Mouse (Mus musculus): ENCODE measurements around the gene M1ap. TPM values are rescaled to one million over a fixed set of nuclear protein-coding genes. Genes with fewer than 3 reads are reported as not detected.
A peak's percentile ranks its signal among the peaks of the same experiment; 100 is the strongest.

The M1ap gene
- total RNA-seq, 1 experiment from 2014 or later, result 7.7 TPM

DNA sequence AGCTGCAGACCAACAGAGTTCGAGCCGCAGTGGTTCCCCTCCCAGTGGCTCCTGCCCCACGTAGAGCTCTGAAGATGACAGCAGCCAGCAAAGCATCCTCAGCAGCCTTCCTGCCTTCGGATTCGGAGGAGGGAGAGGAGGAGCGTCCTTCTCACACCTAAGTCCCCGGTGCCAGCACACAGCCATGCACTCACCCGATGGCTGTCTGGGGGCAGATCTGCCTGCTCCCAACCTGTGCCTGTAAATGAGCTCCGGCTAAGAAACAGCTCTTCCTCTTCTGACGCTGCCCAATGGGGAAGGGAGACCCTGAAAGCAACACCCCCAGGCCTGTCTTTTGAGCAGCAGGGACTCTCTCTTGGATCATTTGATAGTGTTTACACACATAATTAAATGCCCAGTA lies 83.1 kb downstream of the M1ap start:
- no peak for ATAC-seq (replicated peaks; ENCODE audit: low read depth, poor library complexity, severe bottlenecking)

DNA sequence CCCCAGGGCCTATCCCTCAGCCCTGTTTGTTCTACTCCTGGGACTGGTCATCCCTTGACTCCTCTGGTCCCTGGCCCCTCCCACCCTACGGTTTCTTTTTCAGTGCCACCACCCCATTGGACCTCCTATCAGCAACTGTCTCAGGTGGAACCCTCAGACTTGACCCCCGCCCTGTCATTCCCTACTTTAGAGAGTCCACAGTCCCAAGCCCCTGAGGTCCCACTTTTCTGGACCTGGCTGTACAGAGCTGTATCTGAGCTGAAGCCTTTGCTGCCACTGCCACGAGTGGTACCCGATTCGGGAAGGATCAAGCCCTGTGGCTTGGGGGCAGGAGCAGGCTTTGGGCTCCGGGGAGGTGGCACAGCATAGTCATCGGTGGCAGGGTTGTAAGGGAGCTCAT lies 84.4 kb downstream of the M1ap start:
- no peak for ATAC-seq (replicated peaks; ENCODE audit: low read depth, poor library complexity, severe bottlenecking)

DNA sequence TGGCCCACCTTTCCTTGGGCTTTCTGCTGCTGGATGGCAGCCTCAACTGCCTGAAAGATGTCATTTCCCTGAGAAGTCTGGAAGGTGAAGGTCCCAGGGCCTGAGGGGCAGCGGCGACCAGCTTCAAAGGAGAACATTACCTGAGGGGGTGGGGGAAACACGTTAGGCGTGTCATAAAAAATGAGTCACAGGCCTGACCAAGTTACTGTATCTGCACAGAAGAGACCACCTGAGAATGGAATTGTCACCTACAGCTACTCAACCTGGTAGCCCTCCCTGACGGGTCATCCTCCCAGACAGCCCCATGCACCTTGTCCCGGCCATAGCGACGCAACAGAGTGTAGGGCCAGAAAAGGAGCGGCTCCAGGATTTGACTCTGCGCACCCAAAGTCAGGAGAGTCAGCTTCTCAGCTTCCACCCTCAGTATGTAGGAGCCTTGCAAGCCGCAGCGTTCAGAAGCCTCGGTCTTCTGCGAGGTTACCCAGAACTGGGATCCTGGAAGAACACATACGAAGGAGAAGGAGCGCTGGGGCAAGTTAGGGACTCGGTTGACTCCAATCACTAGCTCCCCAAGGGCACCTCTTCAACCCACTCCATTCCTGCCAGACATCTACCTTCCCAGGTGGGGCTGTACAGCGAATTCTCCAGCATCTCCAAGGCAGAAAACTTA lies 85.4 kb downstream of the M1ap start:
- no peak for ATAC-seq (replicated peaks; ENCODE audit: low read depth, poor library complexity, severe bottlenecking)

DNA sequence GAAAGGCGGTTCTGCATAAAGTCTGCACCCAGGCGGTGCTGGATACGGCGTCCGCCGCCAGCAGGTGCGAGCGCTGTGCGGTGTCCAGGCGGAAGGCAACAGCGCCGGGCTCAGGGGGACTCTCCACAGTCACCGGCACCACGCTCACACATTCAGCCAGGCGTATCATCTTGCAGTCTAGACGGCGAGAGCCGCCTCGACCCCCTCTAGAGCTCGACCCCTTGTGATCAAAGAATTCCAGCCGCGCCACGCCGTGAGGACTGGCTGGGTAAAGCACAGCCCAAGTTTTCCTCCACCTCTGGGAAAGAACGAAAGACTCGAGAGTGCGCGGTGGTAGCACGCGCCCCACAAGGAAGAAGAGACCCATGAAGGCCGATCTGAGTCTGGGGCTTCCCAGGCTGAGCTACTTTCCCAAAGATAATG lies 86.1 kb downstream of the M1ap start:
- peak; percentile 60 for ATAC-seq (replicated peaks; ENCODE audit: low read depth, poor library complexity, severe bottlenecking)

DNA sequence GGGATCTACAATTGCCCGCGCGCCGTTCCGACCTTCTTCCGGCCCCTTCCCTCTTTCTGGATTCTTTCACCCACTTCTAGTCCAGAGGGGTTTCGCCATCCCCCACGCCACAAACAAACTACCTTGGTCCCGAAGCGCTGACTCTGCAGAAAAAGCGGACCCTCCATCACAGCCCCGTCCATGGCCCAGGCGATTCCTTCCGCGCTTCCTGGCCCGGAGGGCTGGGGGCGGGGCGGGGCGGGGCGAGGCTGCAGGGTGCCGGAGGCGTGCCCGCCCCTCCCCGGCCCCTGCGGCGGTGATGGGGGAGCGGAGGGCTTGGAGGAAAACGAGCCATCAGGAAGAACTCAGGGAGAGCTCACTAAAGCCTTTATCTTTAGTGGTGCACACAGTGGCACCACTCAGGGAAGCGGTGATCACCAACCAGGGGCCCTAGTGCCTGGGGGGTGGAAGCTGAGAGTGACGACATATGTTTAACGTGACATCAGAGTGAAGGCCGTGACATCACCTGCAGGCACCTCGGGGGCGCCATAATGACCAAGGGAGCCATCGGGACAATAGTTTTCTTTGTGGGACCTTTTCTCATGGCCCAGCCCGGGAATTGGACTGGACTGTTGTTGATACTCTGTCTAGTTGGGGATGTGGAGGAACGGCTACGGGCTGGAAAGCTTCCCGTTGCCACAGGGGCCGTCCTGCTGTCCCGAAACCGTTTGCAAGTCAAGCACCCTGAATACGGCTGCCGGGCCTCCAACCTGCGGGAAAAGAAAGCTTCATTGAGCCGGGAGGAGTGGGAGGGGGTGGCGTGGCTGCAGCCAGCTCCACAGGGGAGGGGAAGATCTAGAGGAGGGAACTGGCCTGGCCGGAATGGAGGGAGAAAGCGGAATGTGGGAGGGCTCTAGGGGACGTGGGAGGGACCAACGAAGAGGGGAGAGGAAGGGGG lies 86.8 kb downstream of the M1ap start, which contains the start of the genes Dok1 and Loxl3:
Dok1 (minus strand) TSS at position 223 of the 937 bp plus-strand sequence.
Loxl3 (plus strand) TSS at position 925 of the 937 bp plus-strand sequence.
- ATAC-seq (replicated peaks; ENCODE audit: low read depth, poor library complexity, severe bottlenecking), result peak; percentile 65

DNA sequence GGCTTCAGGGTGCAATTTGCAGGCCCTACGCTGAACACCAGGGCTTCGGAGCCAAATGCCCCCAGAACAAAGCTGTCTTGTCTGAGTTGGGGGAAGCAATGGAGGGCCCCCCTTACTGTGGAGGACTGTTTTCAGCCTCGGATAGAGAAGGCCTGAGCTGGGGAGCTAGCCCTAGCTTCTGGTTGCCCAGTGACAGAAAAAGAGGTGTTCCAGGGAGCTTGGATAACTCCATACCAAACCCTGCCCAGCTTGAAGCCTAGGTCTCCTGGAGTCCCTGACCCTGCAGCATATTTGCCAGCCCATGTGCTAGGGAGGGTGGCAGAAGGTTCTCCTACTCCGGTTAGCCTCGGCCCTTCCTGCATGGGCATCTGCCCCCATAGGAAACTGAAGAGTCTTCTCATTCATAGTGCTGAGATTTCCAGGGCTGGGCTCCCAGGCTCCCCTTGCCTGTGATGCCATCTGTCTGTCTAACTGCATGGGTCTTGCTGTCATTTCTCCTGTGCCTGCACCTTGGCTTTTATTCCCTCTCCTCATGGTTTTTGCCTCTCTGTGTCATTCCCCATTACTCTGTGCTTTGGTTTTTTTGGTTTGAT lies 87.9 kb downstream of the M1ap start:
- ATAC-seq (replicated peaks; ENCODE audit: low read depth, poor library complexity, severe bottlenecking), result no peak

DNA sequence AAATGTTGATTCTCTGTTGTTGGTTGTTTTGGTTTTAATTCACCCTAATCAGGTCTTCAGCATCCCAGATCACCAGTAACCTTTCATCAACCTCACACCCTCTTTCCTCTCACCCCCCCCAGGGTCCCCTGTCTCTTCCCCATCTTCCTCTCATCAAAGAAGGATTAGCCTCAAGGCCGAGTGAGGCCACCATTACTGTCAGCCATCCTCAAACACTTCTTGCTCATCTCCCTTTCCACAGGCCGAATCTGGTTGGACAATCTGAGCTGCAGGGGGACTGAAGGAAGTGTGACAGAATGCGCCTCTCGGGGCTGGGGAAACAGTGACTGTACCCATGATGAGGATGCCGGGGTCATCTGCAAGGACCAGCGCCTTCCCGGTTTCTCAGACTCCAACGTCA lies 90.5 kb downstream of the M1ap start:
- ATAC-seq (replicated peaks; ENCODE audit: low read depth, poor library complexity, severe bottlenecking), result no peak

DNA sequence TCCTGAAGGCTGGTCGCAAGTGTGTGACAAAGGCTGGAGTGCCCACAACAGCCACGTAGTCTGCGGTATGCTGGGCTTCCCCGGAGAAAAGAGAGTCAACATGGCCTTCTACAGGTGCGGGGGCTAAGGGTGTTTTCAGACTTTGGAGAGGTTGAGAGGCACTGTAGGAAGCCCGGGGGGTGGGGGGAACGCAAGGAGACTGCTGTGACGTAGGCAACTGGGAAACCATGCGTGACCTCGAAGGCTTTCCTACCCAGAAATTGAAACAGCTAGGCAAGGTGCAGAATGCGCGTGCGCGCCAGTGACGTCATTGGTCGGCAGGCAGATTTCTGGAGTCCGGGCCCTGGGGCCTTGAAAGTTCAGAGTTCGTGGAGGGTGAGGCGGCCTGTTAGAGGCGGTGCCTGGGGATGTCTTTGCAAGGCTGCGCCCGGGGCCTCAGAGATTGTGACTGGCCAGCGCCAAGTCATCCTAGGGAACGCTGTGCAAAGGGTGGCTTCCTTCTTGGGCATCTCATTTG lies 91.9 kb downstream of the M1ap start:
- peak; percentile 84 for ATAC-seq (replicated peaks; ENCODE audit: low read depth, poor library complexity, severe bottlenecking)

DNA sequence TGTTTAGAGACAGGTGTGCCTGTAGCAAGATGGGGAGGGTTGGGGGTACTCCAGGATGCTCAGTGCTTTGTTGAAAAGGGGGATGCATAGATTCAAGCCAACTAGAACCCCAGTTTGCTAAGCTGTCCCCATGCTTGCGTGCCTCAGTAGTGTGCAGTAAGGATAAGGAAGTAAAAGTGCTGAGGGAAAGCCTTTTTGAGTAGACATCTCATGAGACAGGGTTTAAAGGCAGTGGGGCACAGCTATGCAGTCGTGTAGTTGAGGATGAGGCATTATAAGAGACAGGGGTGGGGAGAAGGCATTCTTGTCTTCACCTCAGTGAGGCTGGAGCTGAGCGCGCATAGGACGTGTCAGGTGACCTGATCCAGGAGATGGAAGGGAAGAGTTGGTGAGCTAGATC lies 93.9 kb downstream of the M1ap start:
- no peak for ATAC-seq (replicated peaks; ENCODE audit: low read depth, poor library complexity, severe bottlenecking)

DNA sequence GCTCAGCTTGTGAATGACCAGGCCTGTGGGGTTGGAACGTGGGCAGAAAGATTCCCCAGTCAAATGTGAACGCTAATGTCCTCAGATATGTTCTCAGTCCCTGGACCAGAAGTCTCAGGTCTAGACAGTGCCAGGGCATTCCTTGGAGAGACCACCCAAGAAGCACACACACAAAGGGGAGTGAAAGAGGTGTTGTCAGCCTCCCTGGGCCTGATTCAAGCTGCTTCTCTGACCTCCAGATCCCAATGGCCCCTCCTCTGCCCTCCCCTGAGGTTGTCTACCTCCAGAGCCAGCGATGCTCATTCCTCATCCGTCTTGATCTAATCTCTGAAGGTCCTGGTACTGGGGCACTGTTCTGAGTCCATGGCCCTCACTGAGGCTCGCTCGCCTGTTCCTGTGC lies 96.9 kb downstream of the M1ap start:
- no peak for ATAC-seq (replicated peaks; ENCODE audit: low read depth, poor library complexity, severe bottlenecking)

DNA sequence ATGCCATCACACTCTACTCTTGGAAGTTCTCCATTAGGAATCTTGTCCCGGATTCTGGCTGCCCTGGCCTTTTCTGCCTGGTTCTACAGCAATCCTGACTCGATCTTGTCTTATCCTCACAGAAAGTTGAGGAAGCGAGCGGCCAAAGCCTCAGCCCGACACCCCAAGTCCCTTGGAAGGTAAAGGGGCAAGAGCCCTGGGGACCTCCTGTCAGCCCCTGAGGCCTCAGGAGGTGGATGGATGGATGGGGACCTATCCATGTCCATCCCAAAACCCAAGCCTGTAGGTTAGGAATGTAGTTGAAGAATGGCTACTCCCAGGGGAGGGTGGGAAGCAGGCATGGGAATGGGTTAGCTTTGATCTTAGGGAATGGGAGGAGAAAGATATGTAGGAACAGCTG lies 97.3 kb downstream of the M1ap start:
- no peak for ATAC-seq (replicated peaks; ENCODE audit: low read depth, poor library complexity, severe bottlenecking)

DNA sequence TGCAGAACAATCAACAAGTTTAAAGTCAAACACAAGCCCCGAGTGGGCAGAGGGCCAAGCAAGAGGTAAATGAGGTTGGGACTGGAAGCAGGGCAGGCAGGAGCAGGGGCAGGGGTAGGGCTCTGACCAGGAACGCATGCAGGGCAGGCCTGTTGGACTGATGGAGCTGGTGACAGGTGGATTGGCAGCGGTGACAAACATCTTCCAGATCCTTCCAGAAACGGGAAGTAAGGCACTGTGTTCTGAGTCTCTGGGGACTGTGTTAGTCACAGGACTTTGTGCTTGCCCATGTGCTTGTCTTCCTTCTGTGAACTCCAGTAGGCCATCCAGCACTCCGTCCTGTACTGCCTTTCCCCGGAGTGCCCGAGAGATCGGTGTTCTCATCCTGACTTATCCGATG lies 98.0 kb downstream of the M1ap start:
- ATAC-seq (replicated peaks; ENCODE audit: low read depth, poor library complexity, severe bottlenecking), result peak; percentile 71

DNA sequence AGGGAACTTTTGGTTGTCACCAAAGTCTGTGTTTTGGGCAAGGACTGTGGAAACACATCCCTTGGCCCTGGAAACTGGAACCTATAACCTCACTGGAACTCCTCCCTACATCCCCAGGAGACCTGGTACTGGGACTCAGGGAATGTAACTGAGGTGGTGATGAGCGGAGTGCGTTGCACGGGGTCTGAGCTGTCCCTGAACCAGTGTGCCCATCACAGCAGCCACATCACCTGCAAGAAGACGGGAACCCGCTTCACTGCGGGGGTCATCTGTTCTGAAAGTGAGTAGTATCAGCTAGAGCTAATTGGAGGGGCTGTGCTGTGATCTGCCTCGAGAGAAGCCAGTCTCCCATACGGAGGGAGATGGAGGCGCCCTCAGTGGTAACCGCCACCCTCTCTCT lies 102.7 kb downstream of the M1ap start:
- no peak for ATAC-seq (replicated peaks; ENCODE audit: low read depth, poor library complexity, severe bottlenecking)

DNA sequence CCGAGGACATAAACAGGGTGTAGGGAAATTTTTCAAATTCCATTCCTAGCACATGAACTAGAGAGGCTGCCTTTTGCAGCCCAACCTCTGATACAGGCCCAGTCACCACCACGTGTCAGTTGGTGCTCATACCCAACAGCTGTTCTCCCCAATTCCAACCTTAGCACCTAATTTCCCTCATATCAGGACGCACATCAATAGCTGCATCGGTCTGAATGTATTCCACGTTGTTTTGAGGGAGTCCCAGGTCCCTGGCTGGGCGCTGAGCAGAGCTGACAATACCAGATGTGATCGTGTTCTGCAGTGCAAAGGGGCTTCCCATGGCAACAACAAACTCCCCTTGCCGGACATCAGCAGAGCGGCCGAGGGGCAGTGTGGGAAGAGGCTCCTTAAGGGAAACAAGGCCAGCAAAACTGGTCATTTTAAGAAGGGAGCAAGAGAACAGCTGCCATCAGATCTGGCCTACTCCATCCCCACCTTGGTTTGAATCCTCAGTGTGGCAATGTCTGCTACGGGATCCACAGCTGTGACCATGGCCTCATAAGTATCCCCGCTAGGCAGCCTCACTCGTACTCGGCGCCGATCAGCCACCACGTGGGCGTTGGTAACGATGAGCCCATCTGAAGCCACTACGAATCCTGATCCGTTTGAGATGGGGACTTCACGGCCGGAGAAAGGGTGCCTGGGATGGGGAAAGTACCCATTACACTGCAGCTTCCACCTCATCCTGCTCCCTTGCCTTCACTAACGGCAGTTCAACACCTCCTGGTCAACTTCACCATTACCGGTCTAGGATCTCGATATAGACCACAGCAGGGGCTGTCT lies 106.6 kb downstream of the M1ap start:
- peak; percentile 17 for ATAC-seq (replicated peaks; ENCODE audit: low read depth, poor library complexity, severe bottlenecking)

DNA sequence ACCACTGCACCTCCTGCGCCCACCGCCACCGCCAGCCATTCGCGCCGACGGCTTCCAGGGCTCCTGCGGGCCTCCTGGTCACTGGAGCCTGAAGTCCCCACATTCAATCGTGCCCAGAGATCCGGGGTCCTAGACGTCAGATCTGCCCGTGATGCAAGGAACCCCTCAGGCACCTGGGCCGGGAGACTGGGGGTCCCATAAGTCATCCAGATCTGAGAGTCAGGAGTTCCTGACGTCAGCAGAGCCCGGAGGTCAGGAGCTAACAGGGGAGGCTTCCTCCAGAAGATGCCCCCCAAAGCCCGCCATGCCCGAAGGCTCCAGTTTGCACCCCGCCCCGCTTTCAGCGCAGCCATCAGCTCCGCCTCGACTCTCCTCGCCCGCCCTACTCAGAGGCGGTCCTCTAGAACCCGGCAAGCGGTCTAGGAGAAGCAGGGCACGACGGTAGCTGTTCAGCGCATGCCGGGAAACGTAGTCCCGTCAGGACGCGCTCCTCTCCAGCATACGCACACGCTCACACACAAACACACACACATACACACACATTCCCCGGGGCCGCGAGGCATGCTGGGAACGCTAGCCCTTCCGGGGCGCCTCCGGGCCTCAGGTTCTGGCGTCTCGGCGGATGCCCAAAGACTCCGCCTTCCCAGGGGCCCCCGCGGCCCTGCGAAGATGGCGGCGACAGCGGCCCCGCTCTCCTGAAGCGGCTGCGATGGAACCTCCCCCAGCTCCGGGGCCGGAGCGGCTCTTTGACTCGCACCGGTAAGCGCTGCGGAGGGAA lies 107.6 kb downstream of the M1ap start, which contains the start of gene Aup1:
Aup1 (plus strand) TSS at position 448 of the 778 bp plus-strand sequence.
- peak; percentile 89 for ATAC-seq (replicated peaks; ENCODE audit: low read depth, poor library complexity, severe bottlenecking)

DNA sequence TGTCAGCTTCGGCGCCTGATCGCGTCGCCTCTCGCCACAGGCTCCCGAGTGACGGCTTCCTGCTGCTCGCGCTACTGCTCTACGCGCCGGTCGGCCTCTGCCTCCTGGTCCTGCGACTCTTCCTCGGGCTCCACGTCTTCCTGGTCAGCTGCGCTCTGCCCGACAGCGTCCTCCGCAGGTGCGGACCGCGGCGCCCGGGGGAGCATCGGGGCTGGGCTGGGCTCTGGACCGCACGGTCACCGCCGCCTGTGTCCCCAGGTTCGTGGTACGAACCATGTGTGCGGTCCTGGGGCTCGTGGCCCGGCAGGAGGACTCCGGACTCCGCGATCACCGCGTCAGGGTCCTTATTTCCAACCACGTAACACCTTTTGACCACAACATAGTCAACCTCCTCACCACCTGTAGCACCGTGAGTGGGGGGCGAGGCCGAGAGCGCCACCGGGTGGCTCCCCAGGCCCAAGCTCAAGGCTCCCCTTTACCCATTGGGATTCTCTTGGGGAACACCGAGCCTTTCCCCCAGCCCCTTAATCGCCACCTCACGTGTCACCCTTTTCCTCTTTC lies 108.2 kb downstream of the M1ap start, which contains the start of gene Htra2:
Htra2 (minus strand) TSS at position 403 of the 561 bp plus-strand sequence.
- no peak for ATAC-seq (replicated peaks; ENCODE audit: low read depth, poor library complexity, severe bottlenecking)

DNA sequence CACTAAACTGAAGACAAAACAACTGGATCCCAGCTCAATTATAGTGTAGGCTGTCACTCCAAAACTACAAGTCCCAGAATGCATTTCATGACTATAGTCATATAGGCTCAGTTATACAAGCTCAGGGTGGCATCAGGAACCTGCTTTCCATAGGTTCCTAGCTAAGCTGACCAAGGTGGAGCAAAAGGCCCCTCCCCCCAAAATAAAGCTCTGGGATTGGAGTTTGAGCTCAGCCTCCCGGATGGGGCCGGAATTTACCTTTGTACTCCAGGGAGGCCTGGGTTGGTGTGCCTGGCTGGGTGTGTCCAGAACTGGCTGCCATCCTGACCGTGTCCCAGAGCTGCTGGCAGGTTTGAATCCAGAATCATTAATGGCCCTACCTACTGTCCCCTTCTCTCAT lies 111.1 kb downstream of the M1ap start, which contains the start of gene Dqx1:
Dqx1 (plus strand) TSS at position 55 of the 400 bp plus-strand sequence.
- ATAC-seq (replicated peaks; ENCODE audit: low read depth, poor library complexity, severe bottlenecking), result no peak

DNA sequence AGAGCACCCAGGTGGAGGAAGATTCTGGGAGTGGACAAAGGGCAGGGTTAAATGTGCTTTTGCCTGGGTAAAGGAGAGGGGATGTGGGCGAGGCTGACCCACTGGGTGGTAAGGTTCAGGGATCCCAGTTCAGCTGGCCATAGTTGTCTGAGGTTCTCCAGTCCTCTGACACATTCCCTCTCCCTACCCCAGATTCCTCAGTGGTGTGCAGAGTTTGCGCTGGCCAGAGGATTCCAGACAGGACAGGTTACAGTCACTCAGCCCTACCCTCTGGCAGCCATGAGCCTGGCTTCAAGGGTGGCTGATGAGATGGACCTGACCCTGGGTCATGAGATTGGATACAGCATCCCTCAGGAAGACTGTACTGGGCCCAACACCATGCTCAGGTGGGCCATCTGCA lies 112.0 kb downstream of the M1ap start:
- ATAC-seq (replicated peaks; ENCODE audit: low read depth, poor library complexity, severe bottlenecking), result no peak

Data from common myeloid progenitor, adult 5-6 weeks (primary cell).